Mouse (Mus musculus): ENCODE measurements around the gene Bcorl1. TPM values are rescaled to one million over a fixed set of nuclear protein-coding genes. Genes with fewer than 3 reads are reported as not detected.
A peak's percentile ranks its signal among the peaks of the same experiment; 100 is the strongest.

Gene Bcorl1
- polyA plus RNA-seq, 1 experiment: 3.1 TPM

DNA sequence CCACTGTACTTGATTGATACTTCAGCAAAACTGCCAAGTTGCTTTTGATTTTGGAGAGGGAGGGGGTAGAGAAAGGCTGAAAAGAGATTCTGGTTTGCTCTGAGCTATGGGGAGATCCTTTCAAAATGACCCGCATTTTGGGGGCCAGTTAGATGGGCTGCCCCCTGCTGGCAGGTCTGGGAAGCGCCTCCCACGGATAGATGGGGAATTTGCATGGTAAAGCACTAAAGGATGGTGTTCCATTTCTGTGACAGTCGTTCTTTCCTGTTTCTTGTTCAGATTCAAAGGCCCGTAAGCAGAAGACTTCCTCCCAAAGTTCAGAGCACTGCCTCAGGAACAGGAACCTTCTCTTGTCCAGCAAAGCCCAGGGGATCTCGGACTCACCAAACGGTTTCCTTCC is 42.5 kb downstream of the Bcorl1 start:
- TF ChIP-seq CTCF (IDR thresholded peaks at IDR 0.05; ENCODE audit: extremely low read depth, insufficient read depth, insufficient read length, insufficient replicate concordance): peak; percentile 74; the same call in 1 of the 2 replicates
- no peak for TF ChIP-seq POLR2A (IDR thresholded peaks at IDR 0.05; ENCODE audit: low read depth, low read length)
- no peaks in the 10 kb centered on the region for H3K36me3 ChIP-seq (ENCODE audit: control insufficient read depth, insufficient read depth, low read length)
- H3K4me3 ChIP-seq (ENCODE audit: extremely low read depth, insufficient read depth, insufficient read length): no peak overlapping the region
- DNase-seq (ENCODE audit: low read depth in 1 of 2, low spot score in 2 of 2): peak; percentile 1 to 46
- H3K4me1 ChIP-seq (ENCODE audit: control insufficient read depth, insufficient read depth, insufficient read length): no peaks in the 10 kb centered on the region
- WGBS: 44% methylated on average over 7 of the region's 7 CpGs
- no peak overlapping the region for H3K27ac ChIP-seq (ENCODE audit: insufficient read depth, low read length)
- H3K27me3 ChIP-seq (ENCODE audit: control insufficient read depth, insufficient read depth, low read length): no peaks in the 10 kb centered on the region

- Histone ChIP-seq H3K36me3 (ENCODE audit: control insufficient read depth, insufficient read depth, low read length) (peaks cover 1% of the 10 kb centered on the region; the same call in 1 of the 2 replicates), H3K4me1 (ENCODE audit: control insufficient read depth, insufficient read depth, insufficient read length) (no peaks in the 10 kb centered on the region), H3K27me3 (ENCODE audit: control insufficient read depth, insufficient read depth, low read length) (no peaks in the 10 kb centered on the region), H3K4me3 (ENCODE audit: extremely low read depth, insufficient read depth, insufficient read length) (no peak overlapping the region), H3K27ac (ENCODE audit: insufficient read depth, low read length) (no peak overlapping the region)
- 88% methylated on average over 4 of the region's 4 CpGs for WGBS
- DNase-seq (ENCODE audit: low read depth in 1 of 2, low spot score in 2 of 2): no peak
- TF ChIP-seq CTCF (IDR thresholded peaks at IDR 0.05; ENCODE audit: extremely low read depth, insufficient read depth, insufficient read length, insufficient replicate concordance) (no peak), POLR2A (IDR thresholded peaks at IDR 0.05; ENCODE audit: low read depth, low read length) (no peak)
Measured at GRCm38 (mm10) chrX:48385927-48386326, 44.8 kb downstream of the Bcorl1 start.

DNA sequence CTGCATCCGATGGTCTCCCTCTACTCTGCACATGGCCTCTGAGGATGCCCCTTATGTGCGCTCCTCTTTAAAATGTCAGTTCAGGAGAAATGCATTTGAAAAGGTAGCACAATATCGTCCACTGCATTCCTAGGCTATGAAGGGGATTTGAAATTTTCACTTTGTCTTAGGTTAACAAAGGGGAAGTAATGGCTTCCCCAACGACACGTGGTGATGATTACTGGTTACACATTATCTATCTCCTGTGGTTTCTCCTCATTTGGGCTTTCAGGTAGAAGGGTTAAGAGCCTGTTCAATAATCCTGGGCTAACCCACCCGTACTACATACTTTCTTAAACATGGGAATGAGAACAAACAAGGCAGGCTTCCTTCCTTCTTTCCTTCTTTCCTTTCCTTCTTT is 48.2 kb downstream of the Bcorl1 start:
- 84% methylated on average over 6 of the region's 6 CpGs for WGBS
- no peak overlapping the region for H3K27ac ChIP-seq (ENCODE audit: insufficient read depth, low read length)
- H3K4me3 ChIP-seq (ENCODE audit: extremely low read depth, insufficient read depth, insufficient read length): no peak overlapping the region
- no peak for TF ChIP-seq POLR2A (IDR thresholded peaks at IDR 0.05; ENCODE audit: low read depth, low read length)
- no peak for TF ChIP-seq CTCF (IDR thresholded peaks at IDR 0.05; ENCODE audit: extremely low read depth, insufficient read depth, insufficient read length, insufficient replicate concordance)
- DNase-seq (ENCODE audit: low read depth in 1 of 2, low spot score in 2 of 2): no peak
- peaks cover 1% of the 10 kb centered on the region; the same call in 1 of the 2 replicates for H3K36me3 ChIP-seq (ENCODE audit: control insufficient read depth, insufficient read depth, low read length)
- no peaks in the 10 kb centered on the region for H3K27me3 ChIP-seq (ENCODE audit: control insufficient read depth, insufficient read depth, low read length)
- H3K4me1 ChIP-seq (ENCODE audit: control insufficient read depth, insufficient read depth, insufficient read length): no peaks in the 10 kb centered on the region

DNA sequence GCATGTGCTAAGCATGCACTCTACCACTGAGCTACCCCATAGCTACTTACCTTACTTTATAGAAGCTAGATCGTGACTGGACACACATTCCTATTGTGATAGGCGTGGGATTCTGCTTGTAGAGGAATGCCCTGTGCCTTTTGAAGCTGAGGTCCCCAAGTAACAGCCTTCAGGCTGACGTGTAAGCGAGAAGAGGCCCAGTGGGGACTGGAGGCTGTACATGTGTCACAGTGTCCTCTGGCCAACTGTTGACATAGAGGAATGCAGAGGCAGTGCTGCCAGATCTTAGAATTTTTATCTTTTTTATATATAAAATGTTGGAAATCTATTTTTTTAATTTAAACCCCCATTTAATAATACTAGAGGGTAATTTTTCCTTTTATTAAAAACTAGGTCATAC is 58.8 kb downstream of the Bcorl1 start:
- no peak overlapping the region for H3K4me3 ChIP-seq (ENCODE audit: extremely low read depth, insufficient read depth, insufficient read length)
- 92% methylated on average over 4 of the region's 4 CpGs for WGBS
- H3K36me3 ChIP-seq (ENCODE audit: control insufficient read depth, insufficient read depth, low read length): peaks cover 5% of the 10 kb centered on the region
- no peaks in the 10 kb centered on the region for H3K27me3 ChIP-seq (ENCODE audit: control insufficient read depth, insufficient read depth, low read length)
- DNase-seq (ENCODE audit: low read depth in 1 of 2, low spot score in 2 of 2): no peak
- H3K4me1 ChIP-seq (ENCODE audit: control insufficient read depth, insufficient read depth, insufficient read length): no peaks in the 10 kb centered on the region
- TF ChIP-seq CTCF (IDR thresholded peaks at IDR 0.05; ENCODE audit: extremely low read depth, insufficient read depth, insufficient read length, insufficient replicate concordance) (no peak), POLR2A (IDR thresholded peaks at IDR 0.05; ENCODE audit: low read depth, low read length) (no peak)
- H3K27ac ChIP-seq (ENCODE audit: insufficient read depth, low read length): no peak overlapping the region

GRCm38 (mm10) chrX:48405141-48405540 is 64.0 kb downstream of the Bcorl1 start:
- TF ChIP-seq CTCF (IDR thresholded peaks at IDR 0.05; ENCODE audit: extremely low read depth, insufficient read depth, insufficient read length, insufficient replicate concordance) (no peak), POLR2A (IDR thresholded peaks at IDR 0.05; ENCODE audit: low read depth, low read length) (no peak)
- no peaks in the 10 kb centered on the region for H3K27me3 ChIP-seq (ENCODE audit: control insufficient read depth, insufficient read depth, low read length)
- H3K4me3 ChIP-seq (ENCODE audit: extremely low read depth, insufficient read depth, insufficient read length): no peak overlapping the region
- H3K36me3 ChIP-seq (ENCODE audit: control insufficient read depth, insufficient read depth, low read length): peaks cover 5% of the 10 kb centered on the region
- H3K4me1 ChIP-seq (ENCODE audit: control insufficient read depth, insufficient read depth, insufficient read length): no peaks in the 10 kb centered on the region
- 47% methylated on average over 3 of the region's 3 CpGs for WGBS
- DNase-seq (ENCODE audit: low read depth in 1 of 2, low spot score in 2 of 2): no peak
- H3K27ac ChIP-seq (ENCODE audit: insufficient read depth, low read length): no peak overlapping the region

GRCm38 (mm10) chrX:48409611-48410387 is 68.6 kb downstream of the Bcorl1 start:
- Histone ChIP-seq H3K36me3 (ENCODE audit: control insufficient read depth, insufficient read depth, low read length) (peaks cover 5% of the 10 kb centered on the region; the same call in 1 of the 2 replicates), H3K27me3 (ENCODE audit: control insufficient read depth, insufficient read depth, low read length) (no peaks in the 10 kb centered on the region), H3K4me1 (ENCODE audit: control insufficient read depth, insufficient read depth, insufficient read length) (peaks cover 2% of the 10 kb centered on the region; the same call in 1 of the 2 replicates), H3K4me3 (ENCODE audit: extremely low read depth, insufficient read depth, insufficient read length) (peak overlapping the region; percentile 62), H3K27ac (ENCODE audit: insufficient read depth, low read length) (no peak overlapping the region)
- no peak for TF ChIP-seq POLR2A (IDR thresholded peaks at IDR 0.05; ENCODE audit: low read depth, low read length)
- peak; percentile 86 for TF ChIP-seq CTCF (IDR thresholded peaks at IDR 0.05; ENCODE audit: extremely low read depth, insufficient read depth, insufficient read length, insufficient replicate concordance)
- peak in 1 of 2 experiments; percentile 80 for DNase-seq (ENCODE audit: low read depth in 1 of 2, low spot score in 2 of 2)
- WGBS: 22% methylated on average over 35 of the region's 36 CpGs

GRCm38 (mm10) chrX:48410388-48410776 is 69.2 kb downstream of the Bcorl1 start:
- no peak for DNase-seq (ENCODE audit: low read depth in 1 of 2, low spot score in 2 of 2)
- H3K27me3 ChIP-seq (ENCODE audit: control insufficient read depth, insufficient read depth, low read length): no peaks in the 10 kb centered on the region
- TF ChIP-seq POLR2A (IDR thresholded peaks at IDR 0.05; ENCODE audit: low read depth, low read length): no peak
- TF ChIP-seq CTCF (IDR thresholded peaks at IDR 0.05; ENCODE audit: extremely low read depth, insufficient read depth, insufficient read length, insufficient replicate concordance): no peak
- H3K36me3 ChIP-seq (ENCODE audit: control insufficient read depth, insufficient read depth, low read length): peaks cover 9% of the 10 kb centered on the region; the same call in 1 of the 2 replicates
- WGBS: 41% methylated on average over 7 of the region's 7 CpGs
- no peak overlapping the region for H3K27ac ChIP-seq (ENCODE audit: insufficient read depth, low read length)
- H3K4me1 ChIP-seq (ENCODE audit: control insufficient read depth, insufficient read depth, insufficient read length): peaks cover 2% of the 10 kb centered on the region; the same call in 1 of the 2 replicates
- H3K4me3 ChIP-seq (ENCODE audit: extremely low read depth, insufficient read depth, insufficient read length): no peak overlapping the region
